Mouse (Mus musculus) liver, embryonic 13.5 days (tissue): Measurements from ENCODE around the gene Cfap300. TPM values are rescaled to one million over a fixed set of nuclear protein-coding genes. Genes with fewer than 3 reads are reported as not detected.

Source experiments
- ATAC-seq: fragments of 200-750 bp; cut with Nextera tagmentation; 2 replicates; pipeline ENCODE4 v1.8.0; 2017; ENCODE audit warnings: low read depth, mild to moderate bottlenecking, moderate number of reproducible peaks, moderate library complexity
- DNase-seq: peaks from one replicate; pipeline ENCODE4 v3.0.0; 2022
- H3K27ac ChIP-seq: fragments of 300-500 bp; sonication (generic); 2 replicates; pipeline ENCODE4 v1.5.1; 2015; ENCODE audit warnings: moderate library complexity, mild to moderate bottlenecking, inconsistent platforms
- H3K27me3 ChIP-seq: fragments of 300-500 bp; sonication (generic); 2 replicates; pipeline ENCODE4 v1.6.1; 2015; ENCODE audit warnings: mild to moderate bottlenecking, inconsistent platforms
- H3K36me3 ChIP-seq: fragments of 300-500 bp; sonication (generic); 2 replicates; pipeline ENCODE4 v1.6.1; 2015; ENCODE audit warnings: mild to moderate bottlenecking, inconsistent platforms
- H3K4me1 ChIP-seq: fragments of 300-500 bp; sonication (generic); replicated peaks from 2 replicates; pipeline ENCODE4 v1.6.1; 2015; ENCODE audit warnings: inconsistent platforms
- H3K4me2 ChIP-seq: fragments of 300-500 bp; sonication (generic); 2 replicates; pipeline ENCODE4 v1.6.1; 2015; ENCODE audit warnings: inconsistent platforms, mild to moderate bottlenecking, moderate library complexity
- H3K4me3 ChIP-seq: fragments of 300-500 bp; sonication (generic); replicated peaks from 2 replicates; pipeline ENCODE4 v1.5.1; 2015; ENCODE audit warnings: mild to moderate bottlenecking, inconsistent platforms
- H3K9ac ChIP-seq: fragments of 300-500 bp; sonication (generic); 2 replicates; pipeline ENCODE4 v1.6.1; 2015; ENCODE audit warnings: mild to moderate bottlenecking, inconsistent platforms
- H3K9me3 ChIP-seq: fragments of 300-500 bp; sonication (generic); replicated peaks from 2 replicates; pipeline ENCODE4 v1.6.1; 2016; ENCODE audit warnings: inconsistent platforms
- WGBS: fragments of 180-500 bp; shearing (Covaris S2); methylation state at CpG from one replicate; pipeline ENCODE4 v1.1.7; 2015; ENCODE audit not compliant: insufficient replicate concordance; 5-methylcytosine and 5-hydroxymethylcytosine counted together
- polyA plus RNA-seq: library from polyadenylated mRNA; unstranded; fragments of >200 nt; fragmentation: Nextera tagmentation; extraction: Ambion mirVana; gene quantifications from 2 replicates; pipeline ENCODE4 v1.2.1, GENCODE M21; 2015

Gene Cfap300
- polyA plus RNA-seq, 1 experiment from 2014 or later: 1.6 TPM

DNA sequence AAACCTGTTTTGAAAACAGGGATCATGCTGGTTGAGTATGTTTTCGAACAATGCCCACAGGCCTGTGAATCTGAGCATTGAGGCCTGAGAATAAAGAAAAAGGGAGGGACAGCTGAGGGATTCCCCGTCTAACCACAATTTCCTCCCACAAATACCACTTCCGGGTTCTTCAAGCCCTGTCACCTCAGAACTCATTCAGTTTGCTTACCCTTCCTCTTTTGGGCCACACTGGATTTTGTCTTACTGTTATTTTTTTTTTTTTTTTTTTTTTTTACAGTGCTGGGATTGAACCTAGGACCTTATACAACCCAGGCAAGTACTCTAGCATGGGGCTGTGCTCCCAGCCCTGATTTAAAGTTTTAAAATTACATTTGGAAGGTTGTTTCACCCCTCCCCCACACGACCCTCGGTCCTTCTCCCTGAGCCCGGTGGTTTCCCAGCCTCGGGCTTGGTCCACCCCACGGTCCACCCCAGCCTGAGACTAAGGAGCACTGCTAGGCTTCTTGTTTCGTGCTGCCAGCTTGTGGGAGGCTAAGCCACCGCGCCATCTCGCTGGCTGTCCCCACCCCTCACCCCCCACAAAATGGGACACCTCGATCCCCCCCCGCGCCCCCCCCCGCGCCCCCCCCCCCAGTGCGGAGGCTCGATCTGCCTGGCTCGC lies 25.2 kb downstream of the Cfap300 start:
- Histone ChIP-seq H3K4me2 (no peak overlapping the region), H3K27me3 (peaks cover 20% of the 10 kb centered on the region; the same call in 1 of the 2 replicates), H3K4me3 (no peak overlapping the region), H3K9ac (no peak overlapping the region), H3K9me3 (no peaks in the 10 kb centered on the region), H3K4me1 (no peaks in the 10 kb centered on the region), H3K36me3 (no peaks in the 10 kb centered on the region), H3K27ac (no peak overlapping the region)
- WGBS: 24% methylated on average over 20 of the region's 20 CpGs
- DNase-seq (peak; percentile 4), ATAC-seq (0 out of 2 replicates have a peak, but pooled peaks have one; percentile 23)

GRCm38 (mm10) chr9:8004370-8004991 lies 38.1 kb downstream of the Cfap300 start, which contains the start of gene Yap1:
TSS of gene Yap1 (minus strand) at chr9:8004596.
- under 1% methylated on average over 78 of the region's 79 CpGs for WGBS
- peak within 1 kb of the TSS; percentile 62 for H3K4me3 ChIP-seq
- peaks cover 80% of the 10 kb centered on the region for H3K27me3 ChIP-seq
- H3K36me3 ChIP-seq: 0 out of 2 replicates have a peak, but pooled peaks cover 2% of the 10 kb centered on the region
- H3K4me1 ChIP-seq: no peaks in the 10 kb centered on the region; the same call in 1 of the 2 replicates
- ATAC-seq (peak; percentile 62), DNase-seq (peak; percentile 14)
- H3K9ac ChIP-seq: peak within 1 kb of the TSS; percentile 68
- H3K9me3 ChIP-seq: no peaks in the 10 kb centered on the region
- H3K27ac ChIP-seq: peak within 1 kb of the TSS; percentile 78
- peak within 1 kb of the TSS; percentile 56 for H3K4me2 ChIP-seq

GRCm38 (mm10) chr9:8003301-8004271 lies 39.0 kb downstream of the Cfap300 start:
- Histone ChIP-seq H3K4me1 (no peaks in the 10 kb centered on the region; the same call in 1 of the 2 replicates), H3K4me3 (peak overlapping the region; percentile 62), H3K27ac (peak overlapping the region; percentile 78), H3K36me3 (0 out of 2 replicates have a peak, but pooled peaks cover 2% of the 10 kb centered on the region), H3K9ac (peak overlapping the region; percentile 68), H3K27me3 (peaks cover 80% of the 10 kb centered on the region), H3K4me2 (peak overlapping the region; percentile 56), H3K9me3 (no peaks in the 10 kb centered on the region)
- WGBS: under 1% methylated on average over 76 of the region's 82 CpGs
- peak; percentile 1 for DNase-seq
- peak; percentile 66 for ATAC-seq

- Histone ChIP-seq H3K4me1 (no peaks in the 10 kb centered on the region; the same call in 1 of the 2 replicates), H3K9me3 (no peaks in the 10 kb centered on the region), H3K27ac (0 out of 2 replicates have a peak overlapping the region, but pooled peaks have one; percentile 78), H3K36me3 (0 out of 2 replicates have a peak, but pooled peaks cover 2% of the 10 kb centered on the region), H3K4me3 (peak overlapping the region; percentile 62), H3K27me3 (peaks cover 84% of the 10 kb centered on the region), H3K9ac (peak overlapping the region; percentile 44; the same call in 1 of the 2 replicates), H3K4me2 (peak overlapping the region; percentile 56)
- DNase-seq (no peak), ATAC-seq (no peak)
- 6% methylated on average over 12 of the region's 12 CpGs for WGBS
These were observed 39.8 kb downstream of the Cfap300 start for GRCm38 (mm10) chr9:8002806-8003205.

- Histone ChIP-seq H3K9ac (no peak overlapping the region), H3K4me3 (no peak overlapping the region), H3K27me3 (peaks cover 72% of the 10 kb centered on the region), H3K4me2 (no peak overlapping the region), H3K36me3 (0 out of 2 replicates have a peak, but pooled peaks cover 2% of the 10 kb centered on the region), H3K9me3 (no peaks in the 10 kb centered on the region), H3K4me1 (no peaks in the 10 kb centered on the region; the same call in 1 of the 2 replicates), H3K27ac (no peak overlapping the region)
- no peak for ATAC-seq
- no peak for DNase-seq
- WGBS: 66% methylated on average over 7 of the region's 7 CpGs
These were observed 41.3 kb downstream of the Cfap300 start for GRCm38 (mm10) chr9:8001352-8001751.

- Histone ChIP-seq H3K9ac (no peak overlapping the region), H3K4me2 (no peak overlapping the region), H3K27me3 (peaks cover 5% of the 10 kb centered on the region; the same call in 1 of the 2 replicates), H3K36me3 (no peaks in the 10 kb centered on the region), H3K27ac (no peak overlapping the region), H3K4me3 (no peak overlapping the region), H3K4me1 (no peaks in the 10 kb centered on the region), H3K9me3 (no peaks in the 10 kb centered on the region)
- WGBS: 48% methylated on average over 5 of the region's 5 CpGs
- ATAC-seq (no peak), DNase-seq (no peak)
These were observed 48.3 kb downstream of the Cfap300 start for GRCm38 (mm10) chr9:7994275-7994674.

- DNase-seq (no peak), ATAC-seq (no peak)
- H3K36me3 ChIP-seq: no peaks in the 10 kb centered on the region
- no peak overlapping the region for H3K27ac ChIP-seq
- H3K9ac ChIP-seq: no peak overlapping the region
- H3K27me3 ChIP-seq: no peaks in the 10 kb centered on the region
- WGBS: 70% methylated on average over 3 of the region's 3 CpGs
- H3K4me2 ChIP-seq: no peak overlapping the region
- no peaks in the 10 kb centered on the region for H3K9me3 ChIP-seq
- H3K4me1 ChIP-seq: no peaks in the 10 kb centered on the region
- no peak overlapping the region for H3K4me3 ChIP-seq
These were observed 50.0 kb downstream of the Cfap300 start for GRCm38 (mm10) chr9:7992651-7993050.

- H3K9ac ChIP-seq: no peak overlapping the region
- no peak overlapping the region for H3K4me3 ChIP-seq
- ATAC-seq: no peak
- no peaks in the 10 kb centered on the region for H3K4me1 ChIP-seq
- H3K36me3 ChIP-seq: no peaks in the 10 kb centered on the region
- no peak for DNase-seq
- H3K4me2 ChIP-seq: no peak overlapping the region
- no peak overlapping the region for H3K27ac ChIP-seq
- H3K27me3 ChIP-seq: no peaks in the 10 kb centered on the region
- no peaks in the 10 kb centered on the region for H3K9me3 ChIP-seq
- WGBS: 60% methylated on average over 4 of the region's 4 CpGs
These were observed 51.7 kb downstream of the Cfap300 start for GRCm38 (mm10) chr9:7990897-7991296.

- no peak for ATAC-seq
- DNase-seq: no peak
- H3K27ac ChIP-seq: no peak overlapping the region
- no peaks in the 10 kb centered on the region for H3K9me3 ChIP-seq
- 55% methylated on average over 5 of the region's 5 CpGs for WGBS
- no peak overlapping the region for H3K4me2 ChIP-seq
- no peaks in the 10 kb centered on the region for H3K4me1 ChIP-seq
- no peak overlapping the region for H3K9ac ChIP-seq
- H3K27me3 ChIP-seq: no peaks in the 10 kb centered on the region
- no peaks in the 10 kb centered on the region for H3K36me3 ChIP-seq
- no peak overlapping the region for H3K4me3 ChIP-seq
These were observed 55.5 kb downstream of the Cfap300 start for GRCm38 (mm10) chr9:7987119-7987518.

DNA sequence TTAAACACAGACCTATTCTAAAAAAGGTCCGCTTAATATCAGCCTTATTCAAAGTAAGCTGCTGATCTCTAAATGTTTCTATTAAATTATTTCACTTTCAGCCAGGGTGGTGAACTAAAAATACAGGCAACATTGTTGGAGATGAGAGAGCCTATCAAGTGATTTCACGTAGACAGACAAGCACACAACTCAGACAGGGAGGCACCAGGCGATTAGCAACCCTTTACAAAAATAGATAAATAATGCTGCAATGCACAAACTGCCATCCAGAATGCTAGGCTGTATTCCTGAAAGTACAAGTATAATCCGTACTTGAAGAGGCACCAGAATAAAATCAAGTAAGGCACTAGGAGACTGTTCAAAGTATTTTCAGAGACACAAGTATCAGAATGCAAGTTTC lies 58.3 kb downstream of the Cfap300 start:
- Histone ChIP-seq H3K4me1 (no peaks in the 10 kb centered on the region), H3K4me3 (no peak overlapping the region), H3K27me3 (no peaks in the 10 kb centered on the region), H3K4me2 (no peak overlapping the region), H3K36me3 (no peaks in the 10 kb centered on the region), H3K27ac (no peak overlapping the region), H3K9ac (no peak overlapping the region), H3K9me3 (no peaks in the 10 kb centered on the region)
- no peak for DNase-seq
- WGBS: 57% methylated on average over 4 of the region's 4 CpGs
- no peak for ATAC-seq

DNA sequence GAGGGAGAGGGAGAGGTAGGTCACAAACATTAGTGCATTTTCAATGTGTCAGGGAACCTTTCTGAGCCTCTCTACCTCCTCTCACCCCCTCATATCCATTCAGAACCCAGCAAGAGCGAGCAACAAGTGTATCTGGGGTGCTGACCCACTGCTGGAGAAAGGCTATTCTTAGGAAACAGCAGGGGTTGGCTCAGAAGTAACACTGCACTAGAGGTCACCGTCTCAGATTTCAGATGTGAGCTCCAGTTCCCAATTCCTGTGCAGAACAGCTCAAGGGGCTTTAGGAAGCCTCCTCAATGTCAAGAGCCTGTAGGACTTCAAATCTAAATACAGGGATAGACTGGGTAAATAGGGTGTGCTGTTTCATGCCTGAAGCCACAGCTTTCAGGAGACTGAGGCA lies 59.0 kb downstream of the Cfap300 start:
- DNase-seq (no peak), ATAC-seq (no peak)
- no peak overlapping the region for H3K4me2 ChIP-seq
- H3K36me3 ChIP-seq: no peaks in the 10 kb centered on the region
- H3K4me1 ChIP-seq: no peaks in the 10 kb centered on the region
- no peak overlapping the region for H3K4me3 ChIP-seq
- H3K27ac ChIP-seq: no peak overlapping the region
- no peaks in the 10 kb centered on the region for H3K9me3 ChIP-seq
- WGBS: 32% methylated on average over 2 of the region's 2 CpGs
- H3K9ac ChIP-seq: no peak overlapping the region
- no peaks in the 10 kb centered on the region for H3K27me3 ChIP-seq
